Mouse (Mus musculus) adrenal gland, postnatal 4 days (tissue): ENCODE measurements around the gene Srcap. TPM values are rescaled to one million over a fixed set of nuclear protein-coding genes. Genes with fewer than 3 reads are reported as not detected.
"Not testable (repeated sequence)": the region's sequence is repeated elsewhere in the genome, so short reads cannot be mapped to it uniquely, and the experiment has no call there.

Source experiments
- DNase-seq, 2 experiments: peaks; one replicate each; pipeline ENCODE4 v3.0.0; 2021 to 2022; ENCODE audit warnings: low spot score in 2 of 2, mixed read lengths in 2 of 2
- total RNA-seq, 2 experiments: library from RNA; stranded (reverse); gene quantifications; 2 replicates each; pipeline ENCODE4 v1.2.3; 2021

Srcap gene
- total RNA-seq, 2 experiments from 2014 or later, result 111 to 118 TPM

- not testable (repeated sequence) for DNase-seq
Observed at GRCm38 (mm10) chr7:127488364-127488763, 23.4 kb upstream of the Srcap start.

- DNase-seq, result no peak
Observed at GRCm38 (mm10) chr7:127489982-127490381, 21.8 kb upstream of the Srcap start.

GRCm38 (mm10) chr7:127491846-127492245 is 19.9 kb upstream of the Srcap start:
- no peak for DNase-seq

- DNase-seq, result no peak
Observed at GRCm38 (mm10) chr7:127494648-127495047, 17.1 kb upstream of the Srcap start.

DNA sequence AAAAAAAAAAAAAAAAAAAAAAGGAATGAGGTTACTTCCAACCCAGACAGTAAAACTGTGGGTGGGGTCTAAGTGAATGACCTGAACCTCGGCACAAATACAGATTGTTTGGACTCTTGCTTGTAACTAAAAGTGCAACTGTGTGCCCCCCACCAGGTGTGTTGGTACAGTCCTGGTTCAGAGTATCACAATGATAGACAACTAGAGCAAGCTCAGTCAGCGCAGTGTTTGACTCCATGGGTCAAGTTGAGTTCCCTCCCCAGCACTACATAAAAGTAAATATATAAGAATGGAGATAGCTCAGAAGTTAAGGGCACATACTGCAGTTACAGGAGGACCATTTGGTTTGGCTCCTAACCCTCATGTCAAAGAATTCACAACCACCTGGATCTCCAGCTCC is 14.4 kb upstream of the Srcap start:
- DNase-seq, result no peak

- DNase-seq, result no peak
Observed at GRCm38 (mm10) chr7:127498407-127498806, 13.4 kb upstream of the Srcap start.

DNA sequence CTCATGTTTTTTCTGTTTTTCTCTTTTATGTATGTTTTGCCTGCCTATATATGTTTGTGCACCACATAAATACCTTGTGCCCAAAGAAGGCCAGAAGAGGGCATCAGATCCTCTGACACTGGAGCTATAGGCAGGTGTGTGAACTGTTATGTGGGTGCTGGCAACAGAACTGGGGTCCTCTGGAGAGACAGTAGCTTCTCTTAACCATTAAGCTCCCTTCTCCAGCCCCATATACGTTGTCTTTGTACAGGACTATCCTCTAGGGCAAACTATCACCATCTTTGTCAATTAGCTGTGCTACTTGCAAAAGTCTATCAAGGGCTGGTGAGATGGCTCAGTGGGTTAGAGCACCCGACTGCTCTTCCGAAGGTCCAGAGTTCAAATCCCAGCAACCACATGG is 3.5 kb upstream of the Srcap start:
- no peak for DNase-seq

GRCm38 (mm10) chr7:127509830-127510229 is 2.0 kb upstream of the Srcap start:
- DNase-seq, result not testable (repeated sequence)

- no peak for DNase-seq
Observed at GRCm38 (mm10) chr7:127511241-127511640, 542 bp upstream of the Srcap start.

DNA sequence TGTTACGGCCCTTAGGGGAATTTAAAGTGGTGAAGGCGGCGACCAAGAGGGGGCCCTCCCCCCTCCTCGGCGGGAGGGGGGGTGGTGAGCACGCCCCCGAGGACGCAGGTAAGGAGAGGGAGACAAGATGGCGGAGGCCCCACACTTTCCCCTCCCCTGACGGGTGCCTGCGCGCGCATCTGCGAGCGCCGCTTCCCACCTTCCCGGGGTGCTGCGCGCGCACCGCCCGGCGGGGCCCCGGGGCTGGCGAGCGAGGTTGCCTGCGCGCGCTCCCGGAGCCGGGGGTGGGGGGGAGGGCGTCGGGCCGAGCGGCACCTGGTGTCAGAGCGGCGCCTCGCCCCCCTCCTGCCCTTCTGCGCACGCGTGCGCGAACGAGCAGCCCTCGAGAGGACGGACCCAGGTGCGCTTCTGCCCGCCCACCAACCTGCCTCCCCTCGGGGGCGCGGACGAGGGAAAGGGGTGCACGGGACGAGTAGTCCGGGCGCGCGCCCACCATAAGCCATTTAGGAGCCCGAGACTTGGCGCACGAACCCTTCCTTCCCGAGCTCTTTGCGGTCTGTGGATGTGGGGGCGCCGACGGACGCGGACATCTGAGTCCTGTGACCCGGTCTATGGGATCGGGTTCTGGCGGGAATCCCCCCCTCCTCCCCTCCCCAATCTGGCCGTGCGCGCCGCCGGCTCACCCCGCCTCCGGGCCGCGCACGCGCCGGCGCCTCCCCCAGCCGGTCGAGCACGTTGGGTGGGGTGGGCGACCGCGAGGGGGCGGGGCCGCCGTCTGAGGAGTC is 640 bp downstream of the Srcap start:
- peak; percentile 76 to 87 for DNase-seq

- no peak for DNase-seq
Observed at GRCm38 (mm10) chr7:127513016-127513390, 1.2 kb downstream of the Srcap start.

GRCm38 (mm10) chr7:127513781-127514180 is 2.0 kb downstream of the Srcap start:
- no peak for DNase-seq

- DNase-seq, result no peak
Observed at GRCm38 (mm10) chr7:127515846-127516245, 4.1 kb downstream of the Srcap start.

DNA sequence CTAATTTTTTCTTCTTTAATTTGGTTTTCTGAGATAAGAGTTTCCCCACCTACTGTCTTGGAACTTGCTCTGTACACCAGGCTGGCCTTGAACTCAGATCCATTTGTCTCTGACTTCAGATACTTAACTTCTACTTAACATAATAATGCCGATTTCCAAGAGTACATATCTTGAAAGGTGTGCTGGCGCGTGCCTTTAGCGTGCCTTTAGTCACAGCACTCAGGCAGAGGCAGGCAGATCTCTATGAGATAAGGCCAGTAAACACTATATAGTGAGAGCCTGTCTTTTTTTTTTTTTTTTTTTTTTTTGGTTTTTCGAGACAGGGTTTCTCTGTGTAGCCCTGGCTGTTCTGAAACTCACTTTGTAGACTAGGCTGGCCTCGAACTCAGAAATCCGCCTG is 4.6 kb downstream of the Srcap start:
- no peak for DNase-seq

DNA sequence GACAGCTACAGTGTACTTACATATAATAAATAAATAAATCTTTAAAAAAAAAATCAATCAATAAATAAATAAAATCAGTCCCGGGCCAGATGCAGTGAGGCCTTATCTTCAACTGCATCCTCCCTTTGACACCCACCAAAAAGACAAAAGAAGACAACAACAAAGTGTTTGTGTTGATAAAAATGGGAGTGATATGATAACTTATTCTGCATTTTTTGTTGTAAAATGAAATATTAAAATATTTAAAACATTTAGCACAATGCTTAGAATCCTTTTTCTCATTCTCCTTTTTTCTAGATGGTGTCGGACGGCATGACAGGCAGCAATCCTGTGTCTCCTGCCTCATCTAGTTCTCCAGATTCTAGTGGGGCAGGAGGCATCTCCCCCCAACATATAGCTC is 7.5 kb downstream of the Srcap start, which contains the start of gene Gm42715:
Gene Gm42715 (plus strand): TSS at position 301 of the 400 bp plus-strand sequence.
- no peak for DNase-seq

DNA sequence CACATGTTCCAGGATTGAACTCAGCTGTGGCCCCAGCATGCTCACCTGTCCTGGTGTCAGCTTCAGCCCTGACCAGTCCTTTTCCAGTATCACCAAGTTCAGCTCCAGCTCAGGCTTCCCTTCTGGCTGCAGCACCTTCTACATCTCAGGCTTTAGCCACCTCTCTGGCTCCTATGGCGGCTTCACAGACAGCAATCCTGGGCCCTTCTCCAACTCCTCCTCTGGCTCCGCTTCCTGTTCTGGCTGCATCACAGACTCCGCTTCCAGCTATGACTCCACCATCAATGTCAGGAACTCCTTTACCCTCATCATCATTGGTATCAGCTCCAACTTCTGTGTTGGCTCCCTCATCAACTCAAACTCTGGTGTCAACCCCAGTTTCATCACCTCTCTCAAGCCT is 29.9 kb downstream of the Srcap start:
- no peak for DNase-seq

- no peak for DNase-seq
Observed at GRCm38 (mm10) chr7:127549116-127549835, 37.5 kb downstream of the Srcap start.

GRCm38 (mm10) chr7:127551558-127551957 is 39.8 kb downstream of the Srcap start:
- DNase-seq, result no peak

GRCm38 (mm10) chr7:127560580-127560979 is 48.8 kb downstream of the Srcap start:
- no peak for DNase-seq

DNA sequence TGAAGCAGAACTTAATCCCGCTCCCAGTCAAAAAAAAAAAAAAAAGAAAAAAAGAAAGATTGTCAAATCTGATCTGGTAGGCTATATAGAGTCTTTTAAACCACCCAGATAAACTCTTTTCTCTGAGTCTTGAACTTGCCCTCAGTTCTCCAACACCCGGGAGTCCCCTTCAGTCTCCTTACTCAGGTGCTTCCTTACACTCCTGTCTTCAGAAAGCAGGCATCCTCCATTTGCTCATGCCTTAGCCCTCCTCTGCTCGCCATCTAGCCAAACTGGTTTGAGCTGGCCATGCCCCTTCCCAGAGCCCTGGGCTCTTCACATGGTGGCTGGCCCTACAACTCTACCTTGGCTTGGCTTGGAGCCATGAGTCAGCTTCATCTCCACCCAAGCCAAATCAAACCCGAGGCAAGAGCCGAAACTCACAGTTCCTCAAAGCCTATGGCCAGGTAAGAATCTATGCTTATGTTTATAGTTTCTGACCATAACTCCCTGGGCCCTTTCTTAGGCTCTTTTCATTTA is 49.6 kb downstream of the Srcap start, which contains the start of gene Tmem265:
Gene Tmem265 (plus strand): TSS at position 51 of the 519 bp plus-strand sequence.
- no peak for DNase-seq

DNA sequence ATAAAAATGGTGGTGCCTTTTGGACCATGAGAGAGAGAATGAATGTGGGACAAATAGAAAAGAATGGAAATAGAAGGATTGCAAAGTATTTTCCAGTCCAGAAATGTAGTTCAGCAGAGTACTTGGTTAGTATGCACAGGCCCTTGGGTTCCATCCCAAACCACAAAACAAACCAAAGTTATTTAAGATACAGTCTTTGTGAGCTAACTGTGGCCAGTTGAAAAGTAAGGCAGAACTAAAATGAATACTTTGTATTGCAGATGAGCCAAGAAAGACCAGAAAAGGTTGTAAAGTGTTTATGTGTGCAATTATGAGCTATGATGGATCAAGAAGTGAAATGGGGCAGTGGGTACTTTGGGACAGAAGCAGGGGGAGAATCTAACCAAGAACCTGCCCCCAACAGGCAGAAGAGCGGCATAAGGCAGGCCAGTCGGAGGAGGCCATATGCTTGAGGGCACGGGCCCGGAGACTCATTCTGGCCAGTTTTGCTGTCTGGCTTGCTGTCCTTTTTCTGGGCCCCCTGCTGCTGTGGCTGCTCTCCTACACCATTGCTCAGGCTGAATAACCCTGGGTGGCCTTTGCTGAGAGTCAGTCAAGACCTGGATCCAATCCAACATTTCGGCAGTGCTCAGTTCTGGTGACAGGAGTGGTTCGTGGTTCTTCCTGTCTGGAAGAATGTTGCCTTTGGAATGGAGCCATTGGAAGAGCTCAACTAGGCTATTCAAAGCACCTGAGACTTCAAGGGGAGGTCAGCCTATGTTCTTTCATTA is 52.8 kb downstream of the Srcap start:
- no peak for DNase-seq
